Mouse (Mus musculus): ENCODE results near the gene Ccl20. TPM values are rescaled to one million over a fixed set of nuclear protein-coding genes. Genes with fewer than 3 reads are reported as not detected.

The Ccl20 gene
- total RNA-seq, 2 experiments from 2014 or later: not detected

DNA sequence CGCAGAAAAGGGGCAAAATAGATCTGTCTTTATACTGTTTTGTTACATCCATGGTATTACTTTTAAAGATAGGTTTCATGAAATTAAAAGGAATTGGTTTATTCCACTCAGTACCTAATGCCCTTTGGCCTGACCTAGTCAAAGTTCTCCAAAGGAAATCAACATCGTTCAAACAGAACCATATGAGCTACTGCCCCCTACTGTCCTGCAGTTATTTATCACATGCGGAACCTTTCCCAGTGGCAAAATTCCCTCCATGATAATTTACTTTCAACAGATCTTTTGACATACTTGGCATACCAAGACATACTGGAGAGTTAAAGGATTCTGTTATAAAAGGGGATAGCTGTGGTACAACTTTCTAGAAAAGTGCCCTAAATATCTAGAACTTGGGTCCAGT, 33.7 kb downstream of the Ccl20 start:
- DNase-seq: no peak
- no peak for TF ChIP-seq CTCF (IDR thresholded peaks at IDR 0.05)
- Histone ChIP-seq H3K4me3 (no peak overlapping the region), H3K27ac (no peak overlapping the region)
- intact Hi-C loops (cut with DNase I): no loop called here

DNA sequence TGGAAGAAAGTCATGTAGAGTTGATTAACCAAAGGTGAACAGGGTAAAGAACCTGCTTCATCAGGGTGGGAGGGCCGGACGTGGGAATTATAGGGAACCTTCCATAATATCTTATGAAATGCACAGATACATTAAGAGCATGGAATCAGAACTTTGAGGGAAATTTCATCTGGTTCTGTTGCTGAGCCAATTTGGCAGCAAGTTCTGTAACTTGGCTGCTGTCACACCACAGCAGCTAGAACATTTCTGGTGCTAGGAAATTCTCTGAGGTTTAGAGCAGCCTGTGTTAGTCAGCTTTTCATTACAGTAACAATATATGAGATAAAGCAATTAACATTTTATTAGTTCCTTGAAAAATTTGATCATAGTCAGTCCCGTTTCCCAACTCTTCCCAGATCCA, 36.4 kb downstream of the Ccl20 start:
- no peak overlapping the region for H3K4me3 ChIP-seq
- intact Hi-C loops (cut with DNase I): no loop called here
- DNase-seq: no peak
- H3K27ac ChIP-seq: no peak overlapping the region
- TF ChIP-seq CTCF (IDR thresholded peaks at IDR 0.05): no peak

DNA sequence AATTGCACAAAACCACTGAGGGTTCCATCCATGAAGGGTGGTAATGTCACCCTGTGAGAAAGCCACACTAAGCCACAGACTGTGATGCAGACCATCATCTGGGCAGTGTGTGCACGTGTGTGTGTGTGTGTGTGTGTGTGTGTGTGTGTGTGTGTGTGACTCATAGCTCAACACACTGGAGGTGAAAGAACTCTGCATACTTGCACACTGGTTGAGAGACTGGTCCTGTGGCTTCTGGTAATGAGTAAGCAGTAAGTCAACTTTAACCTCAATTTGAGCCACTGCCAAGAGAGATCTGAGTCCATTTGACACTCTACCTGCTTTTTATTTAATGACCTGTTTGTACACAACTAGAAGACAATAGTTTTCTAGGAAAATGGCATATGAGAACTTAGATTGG, 40.3 kb downstream of the Ccl20 start:
- H3K27ac ChIP-seq: no peak overlapping the region
- no peak for DNase-seq
- H3K4me3 ChIP-seq: no peak overlapping the region
- intact Hi-C loops (cut with DNase I): no loop called here
- no peak for TF ChIP-seq CTCF (IDR thresholded peaks at IDR 0.05)

DNA sequence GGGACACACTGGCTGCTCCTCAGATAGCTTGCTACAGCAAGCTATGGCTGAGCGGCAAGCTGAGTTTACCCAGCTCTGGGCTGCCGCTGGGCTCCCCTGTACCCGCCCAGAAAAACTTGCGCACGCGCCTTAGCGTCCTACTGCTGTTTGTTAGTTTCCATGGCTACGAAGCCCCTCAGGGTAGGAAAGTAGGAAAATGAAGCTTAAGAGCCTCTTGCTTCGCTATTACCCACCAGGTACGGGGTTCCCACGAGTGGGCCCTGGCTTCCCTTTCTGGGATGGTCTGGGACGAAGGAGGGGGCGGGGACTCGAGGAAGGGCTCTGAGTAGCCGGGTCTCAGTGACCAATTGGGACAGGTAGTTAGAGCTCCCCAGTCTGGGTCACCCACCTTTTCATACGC, 43.0 kb downstream of the Ccl20 start, which contains the start of gene Daw1:
Gene Daw1 (plus strand): TSS at position 150 of the 400 bp plus-strand sequence.
- peak within 1 kb of the TSS; percentile 67 for H3K4me3 ChIP-seq
- no peak for TF ChIP-seq CTCF (IDR thresholded peaks at IDR 0.05)
- intact Hi-C loops (cut with DNase I): no loop called here
- no peak within 1 kb of the TSS for H3K27ac ChIP-seq
- peak; percentile 47 for DNase-seq

DNA sequence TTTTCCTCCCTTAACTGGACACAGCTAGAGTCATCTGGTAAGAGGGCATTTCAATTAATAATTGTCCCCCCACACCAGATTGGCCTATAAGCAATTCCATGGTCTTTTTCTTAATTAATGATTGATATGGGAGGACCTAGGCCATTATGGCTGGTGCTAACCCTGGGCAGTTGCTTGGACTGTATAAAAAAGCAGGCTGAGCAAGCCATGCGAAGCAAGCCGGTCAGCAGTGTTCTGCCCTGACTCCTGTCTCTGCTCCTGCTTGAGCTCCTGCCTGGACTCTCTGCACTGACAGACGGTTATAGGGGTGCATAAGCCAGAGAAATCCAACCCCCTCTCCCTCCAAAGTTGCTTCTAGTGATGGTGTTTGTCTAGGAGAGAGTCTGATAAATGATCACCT, 45.1 kb downstream of the Ccl20 start:
- no peak for DNase-seq
- intact Hi-C loops (cut with DNase I): no loop called here
- Histone ChIP-seq H3K4me3 (no peak overlapping the region), H3K27ac (no peak overlapping the region)
- no peak for TF ChIP-seq CTCF (IDR thresholded peaks at IDR 0.05)

DNA sequence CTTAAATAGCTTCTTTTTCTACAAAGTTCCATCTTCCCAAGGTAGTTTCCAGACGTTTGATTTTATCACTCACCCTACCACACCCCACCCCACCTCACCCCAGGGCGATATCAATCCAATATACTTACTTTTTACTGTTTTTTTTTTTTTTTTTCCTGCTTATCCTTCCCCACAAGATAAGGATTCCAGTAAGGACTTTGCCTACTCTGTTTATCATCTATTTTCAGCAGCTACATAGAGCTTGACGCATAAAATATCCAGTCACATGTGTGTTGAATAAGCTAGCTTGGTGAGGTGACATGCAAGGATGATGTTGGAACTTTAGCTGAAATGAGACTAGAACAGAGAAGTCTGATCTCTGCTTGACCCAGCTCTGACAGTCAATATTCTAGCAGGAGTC, 47.5 kb downstream of the Ccl20 start:
- no peak for TF ChIP-seq CTCF (IDR thresholded peaks at IDR 0.05)
- no peak overlapping the region for H3K4me3 ChIP-seq
- no peak for DNase-seq
- intact Hi-C loops (cut with DNase I): no loop called here
- H3K27ac ChIP-seq: no peak overlapping the region

Other genes starting within 250 kb of the Ccl20 start
- gene A030005L19Rik, start 203.4 kb upstream of the Ccl20 start, total RNA-seq (2021): under 1 TPM in 1 of 2 experiments, not detected in 1; 0.31 TPM
- gene A030014E15Rik, start 191.8 kb upstream of the Ccl20 start, total RNA-seq (2021): not detected
- gene Gm6217, start 185.4 kb upstream of the Ccl20 start, total RNA-seq (2021): not detected
- gene A030003K21Rik, start 173.4 kb upstream of the Ccl20 start, total RNA-seq (2021): not detected
- gene Gm7544, start 160.8 kb upstream of the Ccl20 start, total RNA-seq (2021): not detected
- gene Gm47955, start 156.5 kb upstream of the Ccl20 start, total RNA-seq (2021): not detected
- not detected for gene Gm47959, start 116.2 kb upstream of the Ccl20 start, total RNA-seq (2021)
- not detected for gene Slc19a3, start 78.3 kb upstream of the Ccl20 start, total RNA-seq (2021)
- not detected for gene Krtap28-10, start 74.3 kb upstream of the Ccl20 start, total RNA-seq (2021)
- not detected for gene Gm47969, start 71.8 kb upstream of the Ccl20 start, total RNA-seq (2021)
- gene A030005K14Rik, start 57.4 kb upstream of the Ccl20 start, total RNA-seq (2021): not detected
- not detected for gene Krtap28-13, start 55.8 kb upstream of the Ccl20 start, total RNA-seq (2021)
- not detected for gene Daw1, start 43.0 kb downstream of the Ccl20 start, total RNA-seq (2021)

Data from gastrocnemius, adult 2 months (tissue).